Mouse (Mus musculus) thymus, adult 2 months (tissue): ENCODE data around the gene Pik3ap1. TPM values are rescaled to one million over a fixed set of nuclear protein-coding genes. Genes with fewer than 3 reads are reported as not detected.
"Not testable (repeated sequence)": the region's sequence is repeated elsewhere in the genome, so short reads cannot be mapped to it uniquely, and the experiment has no call there.

Experiments used
- DNase-seq: peaks from one replicate; pipeline ENCODE4 v3.0.0; 2021
- H3K27ac ChIP-seq: fragments of 200-500 bp; 2 replicates; pipeline ENCODE4 v1.5.1; 2012; ENCODE audit warnings: low read length, control low read depth; ENCODE audit not compliant: control insufficient read depth, insufficient read depth
- H3K27me3 ChIP-seq: fragments of 200-500 bp; 2 replicates; pipeline ENCODE4 v1.6.1; 2012; ENCODE audit warnings: mild to moderate bottlenecking, low read length, moderate library complexity, mixed read lengths; ENCODE audit not compliant: control insufficient read depth, insufficient read depth
- H3K36me3 ChIP-seq: fragments of 200-500 bp; 2 replicates; pipeline ENCODE4 v1.6.1; 2012; ENCODE audit warnings: mild to moderate bottlenecking, low read length, moderate library complexity; ENCODE audit not compliant: control insufficient read depth, insufficient read depth
- H3K4me1 ChIP-seq: fragments of 200-500 bp; replicated peaks from 2 replicates; pipeline ENCODE4 v1.6.1; 2012; ENCODE audit warnings: low read length; ENCODE audit not compliant: control insufficient read depth, insufficient read depth
- H3K4me3 ChIP-seq: fragments of 200-500 bp; 2 replicates; pipeline ENCODE4 v1.5.1; 2012; ENCODE audit warnings: mild to moderate bottlenecking, low read length, control low read depth, moderate library complexity; ENCODE audit not compliant: control insufficient read depth, insufficient read depth
- CTCF ChIP-seq: fragments of 200-500 bp; IDR thresholded peaks from 2 replicates; pipeline ENCODE4 v1.5.1; 2012; ENCODE audit warnings: mild to moderate bottlenecking, control low read depth, low read length, moderate library complexity, borderline replicate concordance; ENCODE audit not compliant: control insufficient read depth, poor library complexity, insufficient read depth; ENCODE audit errors: extremely low read depth
- POLR2A ChIP-seq: fragments of 200-500 bp; IDR thresholded peaks from 2 replicates; pipeline ENCODE4 v1.6.1; 2012; ENCODE audit warnings: mild to moderate bottlenecking, low read length, control low read depth, moderate library complexity; ENCODE audit not compliant: control insufficient read depth, poor library complexity, insufficient read depth; ENCODE audit errors: extremely low read depth
- WGBS: fragments of 180-500 bp; shearing (Covaris S2); methylation state at CpG from one replicate; pipeline ENCODE4 v1.1.7; 2018; 5-methylcytosine and 5-hydroxymethylcytosine counted together
- polyA plus RNA-seq: library from polyadenylated mRNA; depleted of rRNA; stranded (reverse); fragments of >200 nt; gene quantifications from 2 replicates; pipeline ENCODE4 v1.2.3, GENCODE M21; 2012

Gene Pik3ap1
- polyA plus RNA-seq, 1 experiment: 10.0 TPM

GRCm38 (mm10) chr19:41317315-41318095, 67.4 kb downstream of the Pik3ap1 start:
- no peak overlapping the region for H3K4me3 ChIP-seq
- TF ChIP-seq POLR2A: no peak
- peak; percentile 66; the same call in 1 of the 2 replicates for TF ChIP-seq CTCF
- H3K27ac ChIP-seq: no peak overlapping the region
- 58% methylated on average over 11 of the region's 11 CpGs for WGBS
- DNase-seq: peak; percentile 40
- no peaks in the 10 kb centered on the region for H3K4me1 ChIP-seq
- no peaks in the 10 kb centered on the region for H3K36me3 ChIP-seq
- no peaks in the 10 kb centered on the region for H3K27me3 ChIP-seq

- H3K36me3 ChIP-seq: no peaks in the 10 kb centered on the region
- H3K27me3 ChIP-seq: no peaks in the 10 kb centered on the region
- TF ChIP-seq POLR2A (no peak), CTCF (no peak)
- no peaks in the 10 kb centered on the region for H3K4me1 ChIP-seq
- DNase-seq: no peak
- 95% methylated on average over 7 of the region's 7 CpGs for WGBS
- no peak overlapping the region for H3K4me3 ChIP-seq
- no peak overlapping the region for H3K27ac ChIP-seq
These were observed 70.2 kb downstream of the Pik3ap1 start for GRCm38 (mm10) chr19:41314696-41315095.

GRCm38 (mm10) chr19:41313663-41314062, 71.2 kb downstream of the Pik3ap1 start:
- no peak for DNase-seq
- no peaks in the 10 kb centered on the region for H3K36me3 ChIP-seq
- H3K27me3 ChIP-seq: no peaks in the 10 kb centered on the region
- H3K4me1 ChIP-seq: no peaks in the 10 kb centered on the region
- 34% methylated on average over 6 of the region's 6 CpGs for WGBS
- TF ChIP-seq POLR2A (no peak), CTCF (peak; percentile 68; the same call in 1 of the 2 replicates)
- H3K4me3 ChIP-seq: no peak overlapping the region
- H3K27ac ChIP-seq: no peak overlapping the region

GRCm38 (mm10) chr19:41312587-41312986, 72.3 kb downstream of the Pik3ap1 start:
- not testable (repeated sequence) for H3K27ac ChIP-seq, H3K36me3 ChIP-seq, H3K4me1 ChIP-seq, H3K27me3 ChIP-seq, H3K4me3 ChIP-seq, DNase-seq
- WGBS: 88% methylated on average over 8 of the region's 8 CpGs

GRCm38 (mm10) chr19:41312027-41312426, 72.9 kb downstream of the Pik3ap1 start:
- WGBS: 88% methylated on average over 4 of the region's 4 CpGs
- Histone ChIP-seq H3K36me3 (no peaks in the 10 kb centered on the region), H3K27ac (no peak overlapping the region), H3K4me3 (no peak overlapping the region), H3K4me1 (no peaks in the 10 kb centered on the region), H3K27me3 (no peaks in the 10 kb centered on the region)
- TF ChIP-seq POLR2A: no peak
- no peak for TF ChIP-seq CTCF
- DNase-seq: no peak

- Histone ChIP-seq H3K27me3 (no peaks in the 10 kb centered on the region), H3K27ac (no peak overlapping the region), H3K36me3 (no peaks in the 10 kb centered on the region), H3K4me1 (no peaks in the 10 kb centered on the region), H3K4me3 (no peak overlapping the region)
- no peak for DNase-seq
- TF ChIP-seq POLR2A (no peak), CTCF (no peak)
- WGBS: 54% methylated on average over 20 of the region's 20 CpGs
These were observed 73.8 kb downstream of the Pik3ap1 start for GRCm38 (mm10) chr19:41310971-41311703.
